Mouse (Mus musculus): ENCODE measurements at regions not wholly inside any gene's neighbourhood (a gene's known extent, or its start where the extent isn't known, plus 50 kb on each side); places are given as distances from the start of the nearest gene placed in this dataset.

DNA sequence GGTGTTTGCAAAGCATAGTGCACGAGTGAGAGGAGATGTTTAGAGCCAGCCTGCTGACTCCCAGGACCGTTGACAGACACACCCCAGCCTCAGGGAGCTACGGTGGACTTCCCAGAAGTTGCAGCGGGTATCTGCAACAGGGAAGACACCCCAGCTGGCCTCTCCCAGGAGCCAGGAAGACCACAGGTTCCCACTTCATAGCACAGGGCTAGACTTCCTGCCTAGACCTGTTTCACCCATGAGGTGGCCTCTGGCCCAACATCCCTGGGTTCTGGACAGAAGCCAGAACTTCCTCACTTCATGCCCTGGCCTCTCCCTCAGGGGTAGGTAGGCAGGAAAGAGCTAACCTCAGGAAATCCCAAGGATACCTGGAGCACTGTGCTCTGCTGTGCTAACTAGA, 66.7 kb upstream of the Hand1 start:
- DNase-seq: no peak

- DNase-seq: no peak
Measured at GRCm38 (mm10) chr11:57895497-57895896, 62.9 kb upstream of the Hand1 start.

GRCm38 (mm10) chr11:57882736-57883635, 50.4 kb upstream of the Hand1 start:
- no peak for DNase-seq

Measured in lung, postnatal 14 days (tissue).